Mouse (Mus musculus) heart, embryonic 16.5 days (tissue): ENCODE measurements around the gene Camta1. TPM values are rescaled to one million over a fixed set of nuclear protein-coding genes. Genes with fewer than 3 reads are reported as not detected.
A peak's percentile ranks its signal among the peaks of the same experiment; 100 is the strongest.

Source experiments
- ATAC-seq: fragments of 200-750 bp; cut with Nextera tagmentation; replicated peaks from 2 replicates; pipeline ENCODE4 v1.8.0; 2017; ENCODE audit warnings: moderate number of reproducible peaks; ENCODE audit not compliant: insufficient read depth, low FRiP score; ENCODE audit errors: extremely low read depth
- H3K27ac ChIP-seq: fragments of 300-500 bp; sonication (generic); 2 replicates; pipeline ENCODE4 v1.5.1; 2014; ENCODE audit warnings: mild to moderate bottlenecking, low read length, control low read depth, moderate library complexity
- H3K27me3 ChIP-seq: fragments of 300-500 bp; sonication (generic); 2 replicates; pipeline ENCODE4 v1.6.1; 2014; ENCODE audit warnings: low read length, mixed read lengths; ENCODE audit not compliant: control insufficient read depth, insufficient read depth
- H3K36me3 ChIP-seq: fragments of 300-500 bp; sonication (generic); 2 replicates; pipeline ENCODE4 v1.6.1; 2014; ENCODE audit not compliant: control insufficient read depth, insufficient read depth
- H3K4me1 ChIP-seq: fragments of 300-500 bp; sonication (generic); 2 replicates; pipeline ENCODE4 v1.6.1; 2014; ENCODE audit warnings: low read length, mixed read lengths; ENCODE audit not compliant: control insufficient read depth, insufficient read depth
- H3K4me2 ChIP-seq: fragments of 300-500 bp; sonication (generic); 2 replicates; pipeline ENCODE4 v1.6.1; 2014; ENCODE audit warnings: low read depth, mild to moderate bottlenecking, control low read depth, low read length
- H3K4me3 ChIP-seq: fragments of 300-500 bp; sonication (generic); 2 replicates; pipeline ENCODE4 v1.5.1; 2014; ENCODE audit warnings: mild to moderate bottlenecking, control low read depth, low read length
- H3K9ac ChIP-seq: fragments of 300-500 bp; sonication (generic); 2 replicates; pipeline ENCODE4 v1.6.1; 2014; ENCODE audit warnings: low read length, control low read depth
- H3K9me3 ChIP-seq: fragments of 300-500 bp; sonication (generic); replicated peaks from 2 replicates; pipeline ENCODE4 v1.6.1; 2016; ENCODE audit warnings: low read length; ENCODE audit not compliant: control insufficient read depth
- WGBS: fragments of 180-500 bp; shearing (Covaris S2); extraction: QIAGEN DNeasy Blood & Tissue Kit; methylation state at CpG from one replicate; pipeline ENCODE4 v1.1.7; 2014; 5-methylcytosine and 5-hydroxymethylcytosine counted together
- polyA plus RNA-seq: library from polyadenylated mRNA; unstranded; fragments of >200 nt; fragmentation: Nextera tagmentation; extraction: Ambion mirVana; gene quantifications from 2 replicates; pipeline ENCODE4 v1.2.1, GENCODE M21; 2015

Camta1 gene
- polyA plus RNA-seq, 1 experiment from 2014 or later, result 141 TPM

GRCm38 (mm10) chr4:151095207-151095606, 766.5 kb downstream of the Camta1 start:
- Histone ChIP-seq H3K27me3 (no peaks in the 10 kb centered on the region), H3K9me3 (no peaks in the 10 kb centered on the region), H3K9ac (peak overlapping the region; percentile 62; the same call in 1 of the 2 replicates), H3K4me2 (peak overlapping the region; percentile 61), H3K27ac (peak overlapping the region; percentile 97), H3K4me1 (peaks cover 67% of the 10 kb centered on the region), H3K36me3 (no peaks in the 10 kb centered on the region), H3K4me3 (no peak overlapping the region)
- no peak for ATAC-seq
- 39% methylated on average over 2 of the region's 2 CpGs for WGBS

GRCm38 (mm10) chr4:151089270-151089669, 772.4 kb downstream of the Camta1 start, which contains the start of gene Gm13090:
Gm13090 (plus strand) TSS chr4:151089570.
- Histone ChIP-seq H3K9ac (peak within 1 kb of the TSS; percentile 45), H3K36me3 (peaks cover 7% of the 10 kb centered on the region; the same call in 1 of the 2 replicates), H3K4me2 (no peak within 1 kb of the TSS), H3K27ac (peak within 1 kb of the TSS; percentile 49), H3K27me3 (no peaks in the 10 kb centered on the region), H3K9me3 (no peaks in the 10 kb centered on the region), H3K4me1 (peaks cover 51% of the 10 kb centered on the region), H3K4me3 (no peak within 1 kb of the TSS)
- 77% methylated on average over 7 of the region's 7 CpGs for WGBS
- ATAC-seq, result no peak

- Histone ChIP-seq H3K4me3 (no peak overlapping the region), H3K4me1 (peaks cover 53% of the 10 kb centered on the region), H3K4me2 (no peak overlapping the region), H3K9ac (peak overlapping the region; percentile 26; the same call in 1 of the 2 replicates), H3K9me3 (no peaks in the 10 kb centered on the region), H3K27ac (peak overlapping the region; percentile 49), H3K36me3 (peaks cover 7% of the 10 kb centered on the region; the same call in 1 of the 2 replicates), H3K27me3 (no peaks in the 10 kb centered on the region)
- WGBS, result 74% methylated on average over 14 of the region's 14 CpGs
- ATAC-seq, result no peak
Measured at GRCm38 (mm10) chr4:151088819-151089218, 772.9 kb downstream of the Camta1 start.

DNA sequence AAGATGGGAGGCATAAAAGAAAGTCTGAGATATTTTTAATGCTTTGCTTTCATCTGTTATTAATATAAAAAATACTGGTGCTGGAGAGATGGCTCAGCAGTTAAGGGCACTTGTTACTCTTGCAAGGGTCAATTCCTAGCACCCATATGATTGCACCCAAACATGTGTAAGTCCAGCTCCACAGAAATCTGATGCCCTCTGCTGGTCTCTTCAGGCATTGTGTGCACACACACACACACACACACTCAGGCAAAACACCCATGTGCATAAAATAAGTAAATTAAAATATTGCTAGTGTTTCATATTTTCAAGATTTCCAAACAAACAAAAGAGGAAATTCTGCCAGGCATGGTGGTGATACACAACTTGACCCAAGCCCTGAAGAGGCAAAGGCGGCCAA, 774.3 kb downstream of the Camta1 start:
- no peak overlapping the region for H3K4me2 ChIP-seq
- H3K36me3 ChIP-seq, result peaks cover 7% of the 10 kb centered on the region; the same call in 1 of the 2 replicates
- ATAC-seq, result no peak
- no peak overlapping the region for H3K9ac ChIP-seq
- no peak overlapping the region for H3K4me3 ChIP-seq
- peaks cover 59% of the 10 kb centered on the region for H3K4me1 ChIP-seq
- no peaks in the 10 kb centered on the region for H3K9me3 ChIP-seq
- WGBS, result 100% methylated on average over 1 of the region's 1 CpGs
- H3K27ac ChIP-seq, result no peak overlapping the region
- no peaks in the 10 kb centered on the region for H3K27me3 ChIP-seq

GRCm38 (mm10) chr4:151083027-151083426, 778.6 kb downstream of the Camta1 start:
- H3K27me3 ChIP-seq, result no peaks in the 10 kb centered on the region
- no peak overlapping the region for H3K4me2 ChIP-seq
- H3K4me1 ChIP-seq, result peaks cover 29% of the 10 kb centered on the region
- H3K9ac ChIP-seq, result peak overlapping the region; percentile 10; the same call in 1 of the 2 replicates
- peak; percentile 76 for ATAC-seq
- no peak overlapping the region for H3K4me3 ChIP-seq
- 39% methylated on average over 5 of the region's 5 CpGs for whole genome bisulfite sequencing
- H3K27ac ChIP-seq, result peak overlapping the region; percentile 87
- no peaks in the 10 kb centered on the region for H3K9me3 ChIP-seq
- H3K36me3 ChIP-seq, result peaks cover 19% of the 10 kb centered on the region

DNA sequence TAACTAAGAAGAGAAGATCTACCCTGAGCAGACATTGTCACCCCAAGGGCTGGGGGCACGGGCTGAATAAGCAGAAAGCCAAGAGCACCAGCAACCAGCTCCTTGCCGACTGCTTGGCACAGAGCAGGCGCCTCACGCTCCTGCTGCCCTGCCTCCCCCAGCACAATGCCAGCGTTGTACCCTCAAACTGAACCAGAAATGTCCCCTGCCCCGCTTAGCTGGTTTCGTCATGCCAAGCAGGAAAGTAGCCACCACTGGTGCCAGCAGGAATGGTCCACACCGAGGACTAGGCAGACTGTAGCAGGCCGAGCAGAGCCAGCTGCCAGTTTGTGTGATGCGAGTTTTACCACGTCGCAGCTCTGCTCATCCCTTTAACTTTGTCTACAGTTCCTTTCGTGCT, 779.7 kb downstream of the Camta1 start:
- Histone ChIP-seq H3K9me3 (no peaks in the 10 kb centered on the region), H3K27ac (peak overlapping the region; percentile 87; the same call in 1 of the 2 replicates), H3K9ac (no peak overlapping the region), H3K4me3 (no peak overlapping the region), H3K4me1 (peaks cover 29% of the 10 kb centered on the region), H3K4me2 (no peak overlapping the region), H3K27me3 (no peaks in the 10 kb centered on the region), H3K36me3 (peaks cover 18% of the 10 kb centered on the region)
- no peak for ATAC-seq
- WGBS, result 90% methylated on average over 13 of the region's 13 CpGs

DNA sequence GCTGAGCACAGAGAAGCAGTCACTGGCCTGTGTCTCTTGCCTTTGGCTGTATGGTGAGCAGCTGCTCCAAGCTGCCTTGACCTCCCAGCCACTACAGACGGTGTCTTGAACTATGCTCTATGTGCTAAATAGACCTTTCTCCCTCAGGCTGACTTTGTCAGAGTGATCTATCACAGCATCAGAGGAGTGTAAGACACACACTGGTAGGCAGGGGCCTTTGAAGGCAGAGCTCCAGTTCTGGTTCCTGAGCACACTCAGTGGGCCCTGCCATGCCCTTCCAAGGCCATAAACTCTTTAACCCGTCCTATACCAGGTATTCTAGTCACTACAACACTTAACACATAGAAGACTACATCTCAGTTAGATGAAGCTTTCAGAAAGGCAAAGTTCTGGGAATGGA, 780.3 kb downstream of the Camta1 start:
- WGBS, result 84% methylated on average over 2 of the region's 2 CpGs
- H3K4me1 ChIP-seq, result peaks cover 29% of the 10 kb centered on the region
- no peak overlapping the region for H3K27ac ChIP-seq
- peaks cover 22% of the 10 kb centered on the region for H3K36me3 ChIP-seq
- no peak overlapping the region for H3K9ac ChIP-seq
- H3K4me3 ChIP-seq, result no peak overlapping the region
- no peak overlapping the region for H3K4me2 ChIP-seq
- H3K9me3 ChIP-seq, result no peaks in the 10 kb centered on the region
- ATAC-seq, result no peak
- H3K27me3 ChIP-seq, result no peaks in the 10 kb centered on the region

DNA sequence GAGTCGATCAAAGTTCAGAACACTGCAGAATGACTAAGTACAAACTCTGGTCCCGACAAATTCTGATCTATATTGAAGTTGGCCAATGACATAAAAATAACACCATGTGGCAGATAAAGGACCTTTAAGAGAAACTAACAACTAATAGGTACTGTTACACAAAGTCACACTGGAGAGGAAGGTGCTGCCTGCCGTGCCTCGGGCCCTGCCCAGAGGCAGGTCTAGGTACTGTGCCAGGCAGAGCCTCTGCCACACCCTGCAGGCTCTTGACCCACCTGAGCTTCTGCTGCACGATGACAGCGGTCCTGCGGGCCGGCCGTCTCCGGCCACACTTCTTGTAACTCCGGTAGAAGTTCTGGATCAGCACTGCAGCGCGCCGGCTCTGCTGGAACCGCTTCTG, 786.9 kb downstream of the Camta1 start:
- no peak overlapping the region for H3K27ac ChIP-seq

GRCm38 (mm10) chr4:151073108-151073744, 788.5 kb downstream of the Camta1 start:
- peak; percentile 23; the same call in 1 of the 2 replicates for ATAC-seq
- WGBS, result 50% methylated on average over 13 of the region's 13 CpGs
- peaks cover 23% of the 10 kb centered on the region for H3K36me3 ChIP-seq

More for the DNA sequence above, 786.9 kb downstream of the Camta1 start:
- 84% methylated on average over 15 of the region's 15 CpGs for WGBS
- no peak overlapping the region for H3K4me2 ChIP-seq
- H3K4me3 ChIP-seq, result no peak overlapping the region
- no peak for ATAC-seq
- H3K4me1 ChIP-seq, result peaks cover 9% of the 10 kb centered on the region; the same call in 1 of the 2 replicates
- no peaks in the 10 kb centered on the region for H3K27me3 ChIP-seq
- peaks cover 35% of the 10 kb centered on the region for H3K36me3 ChIP-seq
- no peaks in the 10 kb centered on the region for H3K9me3 ChIP-seq
- no peak overlapping the region for H3K9ac ChIP-seq

More at GRCm38 (mm10) chr4:151073108-151073744, 788.5 kb downstream of the Camta1 start:
- Histone ChIP-seq H3K27ac (no peak overlapping the region), H3K27me3 (no peaks in the 10 kb centered on the region), H3K9ac (no peak overlapping the region), H3K9me3 (no peaks in the 10 kb centered on the region), H3K4me1 (peaks cover 9% of the 10 kb centered on the region; the same call in 1 of the 2 replicates), H3K4me2 (no peak overlapping the region), H3K4me3 (no peak overlapping the region)
